Mouse (Mus musculus) MEL (cell line): ENCODE results near the gene App.

Experiments used
- CTCF ChIP-seq, 3 experiments: IDR thresholded peaks in 2 of 3; conservative IDR thresholded peaks in 1 of 3; 2 replicates each; pipeline ENCODE4 v1.5.1; 2011 to 2012; ENCODE audit warnings: low read length in 3 of 3, low read depth in 2 of 3, mild to moderate bottlenecking in 2 of 3, improper control_type of control experiment in 1 of 3, inconsistent platforms in 1 of 3, mixed read lengths in 1 of 3, moderate library complexity in 1 of 3; ENCODE audit not compliant: control insufficient read depth in 1 of 3, insufficient read depth in 1 of 3, poor library complexity in 1 of 3, severe bottlenecking in 1 of 3
- E2F4 ChIP-seq: IDR thresholded peaks from 2 replicates; pipeline ENCODE4 v1.6.1; 2011; ENCODE audit warnings: low read depth, low read length, improper control_type of control experiment, borderline replicate concordance
- MYC ChIP-seq: IDR thresholded peaks from 2 replicates; pipeline ENCODE4 v1.6.1; 2011; ENCODE audit warnings: low read depth, mild to moderate bottlenecking, low read length, improper control_type of control experiment, moderate library complexity
- POLR2A ChIP-seq, 2 experiments: IDR thresholded peaks; 2 replicates each; pipeline ENCODE4 v1.6.1; 2011 to 2012; ENCODE audit warnings: low read length in 2 of 2, mild to moderate bottlenecking in 2 of 2, control low read depth in 1 of 2, improper control_type of control experiment in 1 of 2, low read depth in 1 of 2, moderate library complexity in 1 of 2; ENCODE audit not compliant: control insufficient read depth in 1 of 2, insufficient read depth in 1 of 2, poor library complexity in 1 of 2
- ZNF384 ChIP-seq: IDR thresholded peaks from 2 replicates; pipeline ENCODE4 v1.6.1; 2012; ENCODE audit warnings: low read depth, mild to moderate bottlenecking, inconsistent platforms, low read length, improper control_type of control experiment

GRCm38 (mm10) chr16:84982589-84982988 is 191.0 kb downstream of the App start:
- TF ChIP-seq POLR2A (IDR thresholded peaks at IDR 0.05; ENCODE audit: control insufficient read depth in 1 of 2, insufficient read depth in 1 of 2, low read depth in 1 of 2, low read length in 2 of 2, poor library complexity in 1 of 2) (no peak), E2F4 (no peak), CTCF (IDR thresholded peaks at IDR 0.05 in 2 of 3, conservative IDR thresholded peaks at IDR 0.05 in 1 of 3; ENCODE audit: control insufficient read depth in 1 of 3, insufficient read depth in 1 of 3, low read depth in 2 of 3, low read length in 3 of 3, poor library complexity in 1 of 3, severe bottlenecking in 1 of 3) (no peak), MYC (no peak), ZNF384 (no peak)
